Mouse (Mus musculus) left cerebral cortex, postnatal 14 days (tissue): ENCODE measurements around the gene Clec3b. TPM values are rescaled to one million over a fixed set of nuclear protein-coding genes. Genes with fewer than 3 reads are reported as not detected.

Experiments
- DNase-seq, 2 experiments: peaks; one replicate each; pipeline ENCODE4 v3.0.0; 2021 to 2022; ENCODE audit warnings: low spot score in 2 of 2, mixed read lengths in 1 of 2
- intact Hi-C: fragments of 180-260 bp; cut with DNase I; formaldehyde crosslinking; loops from one replicate; pipeline ENCODE4 v1.15.1; 2025
- long read RNA-seq, 2 experiments: library from polyadenylated mRNA; stranded (forward); transcript quantifications; one replicate each; pipeline ENCODE4 v2.0.0; 2021
- total RNA-seq, 2 experiments: library from RNA; stranded (reverse); gene quantifications; 2 replicates each; pipeline ENCODE4 v1.2.3; 2021

Clec3b gene
- 1 to 10 TPM; 5.2 to 5.4 TPM for total RNA-seq
- long read RNA-seq, experiment 1, partial matches to known transcripts: 0 of 1 reads
- long read RNA-seq, experiment 1, other reads (novel, unspliced or antisense): 0 of 1 reads
- long read RNA-seq, experiment 2: 0 reads

DNA sequence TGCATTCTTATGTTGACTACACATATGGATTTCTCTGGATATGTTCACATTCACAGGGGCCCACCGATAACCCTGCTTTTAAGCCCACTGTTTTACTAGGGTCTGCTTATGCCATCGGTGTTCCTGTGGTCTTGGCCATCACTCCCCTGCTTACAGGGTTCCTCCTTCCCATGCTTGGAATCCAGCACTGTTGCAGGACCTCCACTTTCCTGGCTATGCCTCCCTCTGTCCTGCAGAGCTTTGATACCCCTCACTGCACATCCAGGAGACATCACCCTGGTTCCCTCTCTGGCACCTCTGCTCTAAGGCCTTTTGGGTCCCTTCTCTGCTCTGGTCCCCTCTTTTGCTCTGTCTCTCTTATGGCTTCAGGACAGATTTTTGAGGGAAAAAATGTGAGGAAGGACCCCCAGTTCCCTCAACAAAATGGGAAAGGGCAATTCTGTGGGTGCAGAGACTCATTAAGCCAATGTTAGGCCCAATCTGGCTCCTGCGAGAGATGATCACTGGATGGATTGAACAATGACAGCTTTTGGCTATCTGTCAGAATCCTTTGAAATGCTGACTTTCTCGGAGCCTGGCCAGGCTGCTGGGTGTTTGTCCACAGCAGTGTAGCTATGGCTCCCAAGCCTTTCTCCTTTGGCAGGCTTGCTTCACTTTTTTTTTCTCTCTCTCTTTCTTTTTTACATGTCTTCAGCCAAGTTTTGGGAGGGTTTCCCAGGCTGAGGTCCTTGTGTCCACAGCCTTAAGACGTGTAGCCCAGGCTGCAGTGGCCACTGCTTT, at the start of gene Clec3b:
Gene Clec3b, plus strand, starts transcription at position 706 of the 780 bp plus-strand sequence.
- peak in 1 of 2 experiments; percentile 18 for DNase-seq
- intact Hi-C loops: no loop called here

DNA sequence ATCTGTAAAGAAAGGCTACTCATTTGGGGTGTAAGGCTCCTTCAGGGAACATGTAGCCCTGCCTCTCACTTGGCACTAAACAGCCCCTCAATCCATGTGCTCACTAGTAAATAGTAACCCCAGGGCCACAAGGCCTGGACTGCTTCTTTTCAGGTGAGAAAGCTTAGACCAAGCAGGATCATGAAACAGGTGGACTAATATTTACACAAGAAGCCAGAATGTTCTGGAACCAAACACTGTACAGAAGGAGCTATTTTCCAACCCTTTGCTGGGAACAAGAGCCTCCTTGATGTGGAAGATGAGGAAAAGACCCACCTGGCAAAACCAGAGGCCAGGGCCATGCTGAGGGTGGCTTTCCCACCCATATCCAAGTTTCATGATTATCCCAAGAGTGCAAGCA, 47.3 kb upstream of the Clec3b start:
- no peak for DNase-seq
- intact Hi-C loops: no loop called here

GRCm38 (mm10) chr9:123104362-123104761, 46.4 kb upstream of the Clec3b start:
- DNase-seq: no peak
- intact Hi-C loops: no loop called here

DNA sequence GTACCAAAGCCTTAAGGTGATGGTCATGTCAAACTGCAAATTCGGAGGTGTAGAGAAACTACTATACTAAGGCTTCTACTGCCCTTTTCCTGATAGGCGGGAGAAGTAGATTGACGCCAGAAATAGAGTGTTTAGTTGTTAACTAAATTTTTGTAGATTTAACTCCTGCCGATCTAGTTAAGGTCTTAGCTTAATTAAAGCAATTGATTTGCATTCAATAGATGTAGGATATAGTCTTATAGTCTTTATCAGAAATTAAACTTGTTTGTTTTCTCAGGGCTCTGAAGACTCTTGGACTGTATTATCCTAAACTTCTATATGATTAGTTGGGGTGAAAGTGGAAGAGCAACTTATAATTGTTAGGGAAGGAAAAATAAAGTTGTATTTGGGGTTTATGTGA, 43.6 kb upstream of the Clec3b start:
- DNase-seq: no peak
- intact Hi-C loops: no loop called here

DNA sequence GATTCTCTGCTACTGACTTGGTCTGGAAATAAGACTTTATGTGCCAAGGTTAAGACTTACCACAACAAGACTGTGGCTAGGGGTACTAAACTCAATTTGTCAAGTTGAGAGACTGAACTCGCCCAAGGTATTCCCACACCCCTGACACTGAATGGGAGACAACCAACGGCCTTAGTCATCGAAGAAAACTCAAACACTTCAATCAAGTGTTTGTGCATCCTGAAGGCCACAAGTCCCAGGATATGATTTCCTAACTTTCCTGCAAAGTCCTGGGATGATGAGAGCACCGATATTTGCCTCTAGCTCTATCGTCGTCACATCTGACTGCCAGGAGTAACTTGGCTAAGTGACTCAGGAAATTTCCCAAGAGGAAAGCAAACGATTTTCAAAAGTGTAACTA, 41.6 kb upstream of the Clec3b start:
- DNase-seq: no peak
- intact Hi-C loops: no loop called here

- DNase-seq: no peak
- intact Hi-C loops: no loop called here
Measured at GRCm38 (mm10) chr9:123111751-123112221, 39.0 kb upstream of the Clec3b start.

DNA sequence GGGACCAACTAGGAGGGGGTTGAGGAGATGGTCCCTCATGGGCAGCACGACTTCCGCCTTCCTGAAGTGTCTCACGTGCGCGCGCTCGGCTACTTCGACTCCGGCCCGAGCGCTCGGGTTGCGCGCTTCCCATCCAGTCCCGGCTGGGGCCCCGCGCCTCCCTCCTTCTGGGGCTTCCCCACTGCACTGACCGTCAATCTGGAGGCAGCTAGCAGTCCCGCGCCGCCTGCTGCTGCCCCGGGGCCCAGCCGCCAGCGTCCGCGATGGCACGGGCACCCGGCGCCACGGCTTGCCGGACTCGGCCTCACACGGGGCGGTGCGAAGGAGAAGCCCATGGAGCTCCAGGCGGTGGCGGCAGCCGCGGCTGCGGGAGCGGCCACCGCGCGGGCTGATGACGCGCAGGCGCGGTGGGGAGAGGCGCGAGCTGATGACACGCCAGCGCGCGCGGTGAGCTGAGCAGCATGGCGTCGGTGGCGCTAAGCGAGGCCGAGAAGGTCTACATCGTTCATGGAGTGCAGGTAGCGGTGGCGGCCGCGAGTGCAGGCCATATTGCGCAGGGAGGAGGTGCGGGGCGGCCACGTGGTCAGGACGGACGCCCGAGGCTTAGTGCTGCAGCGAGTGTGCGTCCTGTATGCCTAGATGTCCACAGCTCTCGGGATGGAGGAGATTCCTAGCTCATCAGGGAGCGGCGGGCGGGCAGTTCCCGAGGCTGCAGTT, 37.8 kb upstream of the Clec3b start, which contains the start of the genes Zdhhc3 and Exosc7:
Gene Zdhhc3, minus strand, starts transcription at position 401 of the 717 bp plus-strand sequence.
Gene Exosc7, plus strand, starts transcription at position 411 of the 717 bp plus-strand sequence.
- intact Hi-C loops: no loop called here
- DNase-seq: peak; percentile 86 to 89

DNA sequence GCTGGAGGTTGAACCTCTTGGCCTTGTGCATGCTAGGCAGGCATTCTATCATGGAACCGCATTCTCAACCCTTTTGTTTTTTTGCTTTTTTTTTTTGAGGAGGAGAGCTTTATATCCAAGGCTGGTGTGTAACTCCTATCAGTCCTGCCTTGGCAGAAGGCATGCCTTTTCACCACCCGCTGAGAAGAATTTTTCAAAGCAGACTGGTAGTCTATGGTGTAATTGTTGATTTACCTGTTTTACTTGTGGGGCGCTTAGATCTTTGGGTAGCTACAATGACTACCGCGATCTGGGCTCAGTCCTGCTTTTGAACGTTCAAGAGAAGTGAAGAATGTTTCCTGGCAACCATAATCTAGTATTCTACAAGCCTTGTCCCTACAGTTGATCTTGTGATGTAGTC, 36.8 kb upstream of the Clec3b start:
- DNase-seq: no peak
- intact Hi-C loops: no loop called here

- intact Hi-C loops: no loop called here
- no peak for DNase-seq
Measured at GRCm38 (mm10) chr9:123115566-123115965, 35.2 kb upstream of the Clec3b start.

DNA sequence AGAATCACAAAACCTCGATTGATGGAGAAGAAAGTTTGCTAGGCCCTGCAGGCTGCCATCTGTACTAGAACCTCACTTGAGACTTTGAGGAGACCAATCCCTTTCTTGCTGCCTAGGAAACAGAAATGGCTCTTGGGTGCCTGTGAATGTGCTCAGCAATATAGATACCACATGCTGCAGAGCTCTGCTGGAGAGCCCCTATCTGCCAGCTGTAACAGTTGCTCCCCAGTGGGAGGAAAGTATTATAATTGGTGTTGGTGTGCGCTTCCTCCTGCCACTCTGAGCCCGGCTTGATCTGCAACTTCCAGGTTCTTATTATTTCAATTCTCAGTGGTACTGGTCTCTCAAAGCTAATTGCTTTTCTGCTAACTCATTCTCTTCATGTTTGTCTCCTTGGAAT, 27.7 kb upstream of the Clec3b start:
- DNase-seq: no peak
- intact Hi-C loops: no loop called here

- peak in 1 of 2 experiments; percentile 20 for DNase-seq
- intact Hi-C loops: no loop called here
Measured at GRCm38 (mm10) chr9:123123571-123124412, 27.0 kb upstream of the Clec3b start.

GRCm38 (mm10) chr9:123124413-123124981, 26.2 kb upstream of the Clec3b start:
- no peak for DNase-seq

DNA sequence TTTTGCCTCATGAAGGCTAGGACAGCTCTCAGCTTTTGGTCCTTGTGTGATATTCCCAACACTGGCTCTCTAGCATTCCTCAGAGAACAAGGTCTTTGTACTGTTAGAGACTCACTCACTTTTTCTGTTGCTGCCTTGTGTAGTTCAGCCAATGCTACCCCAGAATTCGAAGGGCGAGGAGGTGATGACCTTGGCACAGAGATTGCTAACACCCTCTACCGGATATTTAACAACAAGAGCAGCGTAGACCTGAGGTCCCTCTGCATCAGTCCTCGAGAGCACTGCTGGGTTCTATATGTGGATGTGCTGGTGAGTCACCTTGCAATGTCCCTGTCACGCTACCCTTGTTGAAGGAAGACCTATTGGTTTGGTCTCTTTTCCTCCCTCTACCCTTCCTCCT, 23.1 kb upstream of the Clec3b start:
- DNase-seq: no peak
- intact Hi-C loops: no loop called here

More at GRCm38 (mm10) chr9:123124413-123124981, 26.2 kb upstream of the Clec3b start:
- intact Hi-C loops: no loop called here

- intact Hi-C loops: no loop called here
- DNase-seq: no peak
Measured at GRCm38 (mm10) chr9:123132994-123133393, 17.8 kb upstream of the Clec3b start.

DNA sequence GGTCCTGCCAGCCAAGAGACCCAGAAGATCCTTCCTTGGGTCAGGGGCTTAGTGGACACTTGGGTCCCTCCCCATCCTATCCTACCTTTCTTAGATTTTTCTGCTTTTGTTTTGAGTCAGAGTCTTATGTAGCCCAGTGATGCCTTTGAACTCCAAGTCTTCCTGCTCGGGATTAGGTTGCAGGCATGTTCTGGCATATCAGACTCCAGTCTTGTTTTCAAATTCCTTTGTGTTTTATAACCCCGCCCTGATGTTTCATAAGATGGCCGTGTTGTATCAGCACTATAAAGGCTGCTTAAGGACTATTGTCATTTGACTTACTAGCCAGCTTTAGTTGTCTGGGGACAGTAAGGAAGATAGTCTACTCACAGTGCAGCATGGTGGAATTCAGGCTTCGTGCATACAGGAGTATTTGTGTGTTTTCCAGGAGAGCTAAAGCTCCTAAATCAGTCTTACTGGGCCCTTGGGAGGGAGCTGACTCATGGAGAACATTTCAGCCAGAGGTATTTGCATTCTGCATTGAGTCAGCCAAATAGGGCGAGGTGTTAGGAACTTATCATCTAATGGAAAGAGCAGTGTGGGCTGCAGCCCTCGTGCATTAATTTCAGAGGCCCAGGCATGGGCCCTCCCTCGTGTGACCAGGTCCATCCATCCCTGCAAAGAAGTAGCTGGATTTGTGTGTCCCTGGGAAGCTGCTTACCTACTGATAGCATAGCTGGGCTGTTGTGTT, 13.6 kb upstream of the Clec3b start:
- DNase-seq: no peak
- intact Hi-C loops: no loop called here

GRCm38 (mm10) chr9:123138891-123139474, 11.8 kb upstream of the Clec3b start:
- intact Hi-C loops: no loop called here
- no peak for DNase-seq

GRCm38 (mm10) chr9:123139887-123140614, 10.7 kb upstream of the Clec3b start:
- DNase-seq: no peak
- intact Hi-C loops: no loop called here
